Mouse (Mus musculus) bone marrow, adult 2 months (tissue): ENCODE results near the gene Kiss1r. TPM values are rescaled to one million over a fixed set of nuclear protein-coding genes. Genes with fewer than 3 reads are reported as not detected.

Experiments used
- H3K27ac ChIP-seq: fragments of 200-500 bp; 2 replicates; pipeline ENCODE4 v1.5.1; 2012; ENCODE audit warnings: low read depth, mild to moderate bottlenecking, control low read depth, inconsistent platforms, low read length; ENCODE audit not compliant: control insufficient read depth, poor library complexity, insufficient read depth
- H3K4me1 ChIP-seq: fragments of 200-500 bp; 2 replicates; pipeline ENCODE4 v1.6.1; 2011; ENCODE audit warnings: low read length; ENCODE audit not compliant: control insufficient read depth, insufficient read depth
- H3K4me3 ChIP-seq: fragments of 200-500 bp; replicated peaks from 2 replicates; pipeline ENCODE3; 2011; ENCODE audit warnings: mild to moderate bottlenecking, low read depth, low read length, control low read depth; ENCODE audit not compliant: control insufficient read depth
- CTCF ChIP-seq: fragments of 200-500 bp; IDR thresholded peaks from 2 replicates; pipeline ENCODE4 v1.5.1; 2011; ENCODE audit warnings: low read length, control low read depth; ENCODE audit not compliant: control insufficient read depth, insufficient read depth
- POLR2A ChIP-seq: fragments of 200-500 bp; IDR thresholded peaks from 2 replicates; pipeline ENCODE4 v1.6.1; 2011; ENCODE audit warnings: low read depth, mild to moderate bottlenecking, control low read depth, low read length, borderline replicate concordance; ENCODE audit not compliant: control insufficient read depth
- WGBS: fragments of 180-500 bp; shearing (Covaris S2); methylation state at CpG from one replicate; pipeline ENCODE4 v1.1.7; 2018; 5-methylcytosine and 5-hydroxymethylcytosine counted together
- polyA plus RNA-seq: library from polyadenylated mRNA; stranded (reverse); fragments of >200 nt; gene quantifications from 2 replicates; pipeline ENCODE4 v1.2.4, GENCODE M21; 2011; ENCODE audit warnings: low replicate concordance; ENCODE audit not compliant: missing spikeins, insufficient read depth, insufficient read length

Gene Kiss1r
- polyA plus RNA-seq, 1 experiment, result not detected

- Histone ChIP-seq H3K4me3 (peak within 1 kb of the TSS; percentile 83), H3K4me1 (peaks cover 4% of the 10 kb centered on the region), H3K27ac (peak within 1 kb of the TSS; percentile 99)
- no peak for TF ChIP-seq CTCF
- TF ChIP-seq POLR2A, result no peak; the same call in 1 of the 2 replicates
- WGBS, result 1% methylated on average over 52 of the region's 52 CpGs
Measured at GRCm38 (mm10) chr10:79908167-79909091, 8.3 kb upstream of the Kiss1r start, which contains the start of gene Med16. Gene Med16, minus strand, starts transcription at chr10:79908923.

GRCm38 (mm10) chr10:79909092-79909922 lies 7.5 kb upstream of the Kiss1r start:
- Histone ChIP-seq H3K27ac (peak overlapping the region; percentile 57), H3K4me1 (peaks cover 4% of the 10 kb centered on the region), H3K4me3 (no peak overlapping the region)
- 22% methylated on average over 14 of the region's 14 CpGs for WGBS
- TF ChIP-seq CTCF, result no peak
- no peak for TF ChIP-seq POLR2A

GRCm38 (mm10) chr10:79910556-79910955 lies 6.2 kb upstream of the Kiss1r start, which contains the start of gene Gm26602:
Gene Gm26602, plus strand, starts transcription at chr10:79910856.
- WGBS, result 93% methylated on average over 4 of the region's 4 CpGs

DNA sequence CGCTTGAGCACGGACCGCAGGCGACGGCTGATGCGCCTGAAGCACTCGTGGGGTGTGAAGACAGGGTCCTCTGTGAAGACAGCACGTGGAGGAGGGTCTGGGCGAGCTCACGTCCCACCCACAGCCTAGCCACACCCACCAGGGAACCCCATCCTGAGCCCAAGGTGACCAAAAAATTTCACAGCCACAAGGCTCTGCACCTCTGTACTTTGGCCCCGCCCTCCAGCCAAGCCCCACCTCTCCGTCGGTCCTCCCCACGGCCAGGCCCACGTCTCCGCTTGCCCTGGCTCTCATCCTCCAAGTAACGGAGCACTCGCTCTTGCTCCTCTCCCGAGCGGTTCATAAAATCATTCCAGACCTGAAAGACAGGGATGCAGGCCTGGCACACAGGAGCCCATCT lies 4.4 kb upstream of the Kiss1r start:
- H3K27ac ChIP-seq, result no peak overlapping the region
- TF ChIP-seq POLR2A (no peak), CTCF (no peak)
- no peak overlapping the region for H3K4me3 ChIP-seq
- 86% methylated on average over 20 of the region's 20 CpGs for WGBS
- H3K4me1 ChIP-seq, result peaks cover 7% of the 10 kb centered on the region

More at GRCm38 (mm10) chr10:79910556-79910955, 6.2 kb upstream of the Kiss1r start, which contains the start of gene Gm26602:
- Histone ChIP-seq H3K4me3 (no peak within 1 kb of the TSS), H3K4me1 (peaks cover 5% of the 10 kb centered on the region), H3K27ac (no peak within 1 kb of the TSS; the same call in 1 of the 2 replicates)
- TF ChIP-seq POLR2A (no peak), CTCF (no peak)

- H3K27ac ChIP-seq, result peak overlapping the region; percentile 81
- H3K4me3 ChIP-seq, result peak overlapping the region; percentile 72
- peaks cover 5% of the 10 kb centered on the region for H3K4me1 ChIP-seq
- TF ChIP-seq CTCF (no peak), POLR2A (no peak)
- WGBS, result 36% methylated on average over 11 of the region's 11 CpGs
Measured at GRCm38 (mm10) chr10:79914131-79914947, 2.4 kb upstream of the Kiss1r start.

- peaks cover 3% of the 10 kb centered on the region for H3K4me1 ChIP-seq
- TF ChIP-seq CTCF (no peak), POLR2A (no peak)
- H3K27ac ChIP-seq, result peak overlapping the region; percentile 81
- H3K4me3 ChIP-seq, result peak overlapping the region; percentile 72
- WGBS, result 15% methylated on average over 7 of the region's 7 CpGs
Measured at GRCm38 (mm10) chr10:79914948-79915596, 1.7 kb upstream of the Kiss1r start.

DNA sequence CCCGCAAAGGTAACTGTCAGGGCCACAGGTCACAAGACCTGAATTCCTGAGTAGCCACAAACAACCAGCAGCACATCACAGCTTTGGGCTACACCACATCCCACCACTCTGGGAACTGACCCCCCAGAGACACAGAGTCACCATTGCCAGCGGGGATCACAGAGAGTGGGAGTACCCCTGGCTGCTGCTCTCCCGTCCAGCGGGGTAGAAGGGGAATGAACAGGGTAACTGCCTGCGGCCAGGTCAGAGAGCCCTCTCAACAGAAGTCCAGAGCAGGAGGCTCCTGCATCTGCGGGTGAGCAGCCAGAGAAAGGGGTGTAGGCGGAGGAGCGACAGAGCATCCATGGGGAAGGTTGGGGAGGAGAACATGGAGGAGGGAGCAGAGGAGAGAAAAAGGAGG lies 690 bp upstream of the Kiss1r start:
- TF ChIP-seq POLR2A (no peak), CTCF (no peak)
- Histone ChIP-seq H3K27ac (peak overlapping the region; percentile 86), H3K4me3 (peak overlapping the region; percentile 96), H3K4me1 (peaks cover 5% of the 10 kb centered on the region)
- 8% methylated on average over 8 of the region's 8 CpGs for WGBS
